Mouse (Mus musculus) heart, embryonic 13.5 days (tissue): Measurements from ENCODE around the gene P2rx2. TPM values are rescaled to one million over a fixed set of nuclear protein-coding genes. Genes with fewer than 3 reads are reported as not detected.

Experiments used
- ATAC-seq: fragments of 200-750 bp; cut with Nextera tagmentation; 2 replicates; pipeline ENCODE4 v1.8.0; 2017; ENCODE audit warnings: moderate TSS enrichment; ENCODE audit not compliant: insufficient number of reproducible peaks, low FRiP score, low TSS enrichment; ENCODE audit errors: extremely low read depth
- H3K27ac ChIP-seq: fragments of 300-500 bp; sonication (generic); replicated peaks from 2 replicates; pipeline ENCODE4 v1.5.1; 2015; ENCODE audit warnings: moderate library complexity, mild to moderate bottlenecking, inconsistent platforms
- H3K27me3 ChIP-seq: fragments of 300-500 bp; sonication (generic); replicated peaks from 2 replicates; pipeline ENCODE4 v1.6.1; 2015; ENCODE audit warnings: mild to moderate bottlenecking, inconsistent platforms
- H3K36me3 ChIP-seq: fragments of 300-500 bp; sonication (generic); 2 replicates; pipeline ENCODE4 v1.6.1; 2015; ENCODE audit warnings: mild to moderate bottlenecking, inconsistent platforms
- H3K4me1 ChIP-seq: fragments of 300-500 bp; sonication (generic); 2 replicates; pipeline ENCODE4 v1.6.1; 2015; ENCODE audit warnings: inconsistent platforms
- H3K4me2 ChIP-seq: fragments of 300-500 bp; sonication (generic); 2 replicates; pipeline ENCODE4 v1.6.1; 2015; ENCODE audit warnings: inconsistent platforms, mild to moderate bottlenecking, moderate library complexity
- H3K4me3 ChIP-seq: fragments of 300-500 bp; sonication (generic); 2 replicates; pipeline ENCODE4 v1.5.1; 2015; ENCODE audit warnings: moderate library complexity, mild to moderate bottlenecking, inconsistent platforms
- H3K9ac ChIP-seq: fragments of 300-500 bp; sonication (generic); 2 replicates; pipeline ENCODE4 v1.6.1; 2015; ENCODE audit warnings: inconsistent platforms, mild to moderate bottlenecking, moderate library complexity
- H3K9me3 ChIP-seq: fragments of 300-500 bp; sonication (generic); 2 replicates; pipeline ENCODE4 v1.6.1; 2016; ENCODE audit warnings: inconsistent platforms
- WGBS: fragments of 180-500 bp; shearing (Covaris S2); methylation state at CpG from one replicate; pipeline ENCODE4 v1.1.7; 2015; ENCODE audit warnings: mixed read lengths; 5-methylcytosine and 5-hydroxymethylcytosine counted together
- polyA plus RNA-seq: library from polyadenylated mRNA; unstranded; fragments of >200 nt; fragmentation: Nextera tagmentation; extraction: Ambion mirVana; gene quantifications from 2 replicates; pipeline ENCODE4 v1.2.1, GENCODE M21; 2015

The P2rx2 gene
- polyA plus RNA-seq, 1 experiment from 2014 or later, result 0.88 TPM

DNA sequence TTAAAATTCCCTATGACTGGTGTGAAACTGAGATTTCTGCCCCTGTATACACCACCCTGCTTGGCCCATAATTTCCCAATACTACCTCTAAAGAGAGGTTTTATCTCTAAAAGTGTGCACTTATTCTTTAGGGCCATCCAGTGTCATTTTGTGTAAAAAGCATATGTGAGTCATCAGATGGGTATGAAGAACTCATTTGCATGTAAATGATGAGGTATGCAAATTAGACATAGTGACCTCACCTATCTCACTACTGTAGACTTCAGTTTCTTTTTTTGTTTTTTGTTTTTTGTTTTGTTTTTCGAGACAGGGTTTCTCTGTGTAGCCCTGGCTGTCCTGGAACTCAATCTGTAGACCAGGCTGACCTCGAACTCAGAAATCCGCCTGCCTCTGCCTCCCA is 29.9 kb downstream of the P2rx2 start:
- Histone ChIP-seq H3K4me2 (no peak overlapping the region), H3K9me3 (no peaks in the 10 kb centered on the region), H3K36me3 (peaks cover 91% of the 10 kb centered on the region), H3K4me1 (no peaks in the 10 kb centered on the region), H3K27ac (no peak overlapping the region), H3K4me3 (no peak overlapping the region), H3K9ac (no peak overlapping the region), H3K27me3 (no peaks in the 10 kb centered on the region)
- no peak for ATAC-seq
- whole genome bisulfite sequencing, result 92% methylated on average over 3 of the region's 3 CpGs

- H3K27me3 ChIP-seq, result no peaks in the 10 kb centered on the region
- H3K4me2 ChIP-seq, result no peak overlapping the region
- no peak overlapping the region for H3K4me3 ChIP-seq
- peaks cover 96% of the 10 kb centered on the region for H3K36me3 ChIP-seq
- no peaks in the 10 kb centered on the region for H3K9me3 ChIP-seq
- H3K27ac ChIP-seq, result no peak overlapping the region
- no peaks in the 10 kb centered on the region for H3K4me1 ChIP-seq
- no peak for ATAC-seq
- no peak overlapping the region for H3K9ac ChIP-seq
- WGBS, result 93% methylated on average over 7 of the region's 7 CpGs
Observed at GRCm38 (mm10) chr5:110308861-110309260, 34.2 kb downstream of the P2rx2 start.

DNA sequence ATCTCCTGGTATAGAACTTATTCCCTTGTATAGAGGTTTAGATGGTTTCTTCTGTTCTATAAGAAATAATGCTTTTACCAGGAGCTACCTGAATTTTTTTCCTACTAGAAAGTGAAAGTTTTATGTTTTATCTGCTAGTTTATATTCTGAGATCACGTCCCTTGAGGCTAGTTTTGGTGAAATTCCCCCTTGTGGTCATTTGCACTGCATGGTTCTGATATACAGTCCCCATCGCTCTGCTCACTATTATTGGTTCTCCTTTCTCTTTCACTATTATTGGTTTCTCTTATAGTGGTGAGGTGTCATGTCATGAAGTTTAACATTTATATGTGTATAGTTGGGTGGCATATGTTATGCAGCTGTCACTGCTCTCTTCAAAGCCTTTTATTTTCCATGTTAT is 42.4 kb downstream of the P2rx2 start:
- Histone ChIP-seq H3K4me3 (no peak overlapping the region), H3K36me3 (peaks cover 98% of the 10 kb centered on the region)

DNA sequence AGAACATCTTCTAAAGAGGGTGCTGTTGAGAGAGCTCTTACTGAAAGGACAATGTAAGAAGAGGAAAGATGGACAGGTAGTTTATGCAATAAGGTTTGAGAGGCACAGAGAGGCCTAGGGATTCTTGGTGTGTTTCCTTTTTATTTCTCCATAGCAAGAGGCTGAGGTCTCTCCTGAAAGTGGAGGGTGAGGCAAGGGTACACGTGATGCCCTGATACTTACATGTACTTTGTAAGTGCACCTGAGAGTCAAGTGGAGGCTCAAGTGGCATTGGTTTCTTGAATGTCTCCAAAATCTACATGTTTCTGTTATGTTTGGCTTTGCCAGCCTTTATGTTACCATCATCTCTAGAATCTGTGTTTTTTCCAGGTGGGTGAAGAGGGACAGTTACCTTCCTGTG is 46.4 kb downstream of the P2rx2 start:
- no peak overlapping the region for H3K4me3 ChIP-seq
- H3K27ac ChIP-seq, result no peak overlapping the region
- H3K9me3 ChIP-seq, result no peaks in the 10 kb centered on the region
- no peak for ATAC-seq
- H3K4me1 ChIP-seq, result no peaks in the 10 kb centered on the region
- H3K9ac ChIP-seq, result no peak overlapping the region
- no peaks in the 10 kb centered on the region for H3K27me3 ChIP-seq
- H3K4me2 ChIP-seq, result no peak overlapping the region
- H3K36me3 ChIP-seq, result peaks cover 94% of the 10 kb centered on the region
- 85% methylated on average over 1 of the region's 1 CpGs for WGBS

More for the DNA sequence above, 42.4 kb downstream of the P2rx2 start:
- WGBS, result 85% methylated on average over 2 of the region's 2 CpGs
- Histone ChIP-seq H3K4me2 (no peak overlapping the region), H3K27ac (no peak overlapping the region), H3K9ac (no peak overlapping the region), H3K27me3 (no peaks in the 10 kb centered on the region), H3K9me3 (no peaks in the 10 kb centered on the region), H3K4me1 (no peaks in the 10 kb centered on the region)
- ATAC-seq, result no peak

DNA sequence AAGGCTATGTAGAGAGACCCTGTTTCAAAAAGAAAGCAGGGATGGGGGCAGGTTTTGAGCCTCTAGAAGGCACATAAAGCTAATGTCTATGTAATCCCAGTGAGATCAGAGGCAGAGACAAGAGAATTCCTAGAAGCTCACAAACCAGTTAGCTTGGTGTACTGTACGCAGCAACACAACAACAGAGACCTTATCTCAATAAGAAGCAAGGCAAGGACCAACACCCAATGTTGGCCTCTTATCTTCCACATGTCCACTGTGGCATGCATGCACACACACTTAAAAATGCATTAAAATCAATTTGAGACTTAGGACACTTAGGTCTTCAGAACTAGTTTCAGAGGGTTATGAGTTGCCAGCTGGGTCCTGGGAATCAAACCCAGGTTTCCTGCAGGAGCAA is 51.4 kb downstream of the P2rx2 start:
- peaks cover 11% of the 10 kb centered on the region for H3K4me1 ChIP-seq
- H3K4me3 ChIP-seq, result no peak overlapping the region
- 91% methylated on average over 1 of the region's 1 CpGs for WGBS
- no peak overlapping the region for H3K27ac ChIP-seq
- ATAC-seq, result no peak
- H3K36me3 ChIP-seq, result peaks cover 72% of the 10 kb centered on the region
- no peaks in the 10 kb centered on the region for H3K9me3 ChIP-seq
- H3K9ac ChIP-seq, result no peak overlapping the region
- H3K27me3 ChIP-seq, result no peaks in the 10 kb centered on the region
- H3K4me2 ChIP-seq, result no peak overlapping the region

Other genes starting within 250 kb of the P2rx2 start
- 0.47 and 0.82 TPM in 2 replicates for gene Gm35315, start 248.8 kb downstream of the P2rx2 start, polyA plus RNA-seq
- gene Plcxd1, start 243.2 kb downstream of the P2rx2 start, polyA plus RNA-seq, result 0.94 and 1.1 TPM in 2 replicates
- 21.1 and 23.1 TPM in 2 replicates for gene Gtpbp6, start 235.0 kb downstream of the P2rx2 start, polyA plus RNA-seq
- gene Zfp605, start 233.1 kb downstream of the P2rx2 start, polyA plus RNA-seq, result 2.4 and 3.3 TPM in 2 replicates
- gene Chfr, start 207.4 kb downstream of the P2rx2 start, polyA plus RNA-seq, result 25.8 and 29.9 TPM in 2 replicates
- gene Golga3, start 166.5 kb downstream of the P2rx2 start, polyA plus RNA-seq, result 15.1 and 15.6 TPM in 2 replicates
- gene Ankle2, start 112.2 kb downstream of the P2rx2 start, polyA plus RNA-seq, result 16.1 and 16.3 TPM in 2 replicates
- gene Pgam5, start 73.3 kb downstream of the P2rx2 start, polyA plus RNA-seq, result 47.4 and 56.3 TPM in 2 replicates
- 16.0 and 19.1 TPM in 2 replicates for gene Pxmp2, start 57.0 kb downstream of the P2rx2 start, polyA plus RNA-seq
- 16.2 and 17.7 TPM in 2 replicates for gene Pole, start 56.9 kb downstream of the P2rx2 start, polyA plus RNA-seq
- not detected in 2 replicates for gene Lrcol1, start 1.5 kb upstream of the P2rx2 start, polyA plus RNA-seq
- 6.2 and 7.0 TPM in 2 replicates for gene Fbrsl1, start 105.3 kb upstream of the P2rx2 start, polyA plus RNA-seq
- gene Galnt9, start 201.1 kb upstream of the P2rx2 start, polyA plus RNA-seq, result not detected in 2 replicates